Mouse (Mus musculus): Measurements from ENCODE around the gene Pygl. TPM values are rescaled to one million over a fixed set of nuclear protein-coding genes. Genes with fewer than 3 reads are reported as not detected.
"Not testable (repeated sequence)": the region's sequence is repeated elsewhere in the genome, so short reads cannot be mapped to it uniquely, and the experiment has no call there.

The Pygl gene
- polyA plus RNA-seq, 1 experiment from 2014 or later: 45.2 TPM

- ATAC-seq (replicated peaks; ENCODE audit: insufficient number of reproducible peaks, insufficient read depth, low FRiP score, low read depth): no peak
- Histone ChIP-seq H3K27me3 (no peaks in the 10 kb centered on the region), H3K4me1 (replicated peaks) (peaks cover 15% of the 10 kb centered on the region), H3K9ac (no peak overlapping the region), H3K4me3 (peak overlapping the region; percentile 37), H3K4me2 (peak overlapping the region; percentile 60), H3K27ac (no peak overlapping the region), H3K9me3 (replicated peaks) (no peaks in the 10 kb centered on the region), H3K36me3 (no peaks in the 10 kb centered on the region)
- 15% methylated on average over 11 of the region's 11 CpGs for WGBS
Measured at GRCm38 (mm10) chr12:70148631-70149265, 82.5 kb downstream of the Pygl start.

GRCm38 (mm10) chr12:70147986-70148630 lies 83.2 kb downstream of the Pygl start:
- H3K4me2 ChIP-seq: peak overlapping the region; percentile 60
- H3K36me3 ChIP-seq: no peaks in the 10 kb centered on the region
- ATAC-seq (replicated peaks; ENCODE audit: insufficient number of reproducible peaks, insufficient read depth, low FRiP score, low read depth): no peak
- no peaks in the 10 kb centered on the region for H3K9me3 ChIP-seq (replicated peaks)
- 4% methylated on average over 13 of the region's 13 CpGs for WGBS
- H3K27me3 ChIP-seq: no peaks in the 10 kb centered on the region
- H3K4me1 ChIP-seq (replicated peaks): peaks cover 15% of the 10 kb centered on the region
- peak overlapping the region; percentile 10; the same call in 1 of the 2 replicates for H3K9ac ChIP-seq
- H3K27ac ChIP-seq: no peak overlapping the region
- H3K4me3 ChIP-seq: peak overlapping the region; percentile 37

- Histone ChIP-seq H3K27ac (no peak overlapping the region), H3K36me3 (no peaks in the 10 kb centered on the region), H3K4me1 (replicated peaks) (peaks cover 15% of the 10 kb centered on the region), H3K9me3 (replicated peaks) (no peaks in the 10 kb centered on the region), H3K27me3 (no peaks in the 10 kb centered on the region), H3K4me3 (no peak overlapping the region), H3K4me2 (no peak overlapping the region), H3K9ac (no peak overlapping the region)
- 81% methylated on average over 6 of the region's 6 CpGs for WGBS
- no peak for ATAC-seq (replicated peaks; ENCODE audit: insufficient number of reproducible peaks, insufficient read depth, low FRiP score, low read depth)
Measured at GRCm38 (mm10) chr12:70145586-70145985, 85.7 kb downstream of the Pygl start.

- 40% methylated on average over 20 of the region's 20 CpGs for WGBS
- ATAC-seq (replicated peaks; ENCODE audit: insufficient number of reproducible peaks, insufficient read depth, low FRiP score, low read depth): 0 out of 2 replicates have a peak, but pooled peaks have one; percentile 24
Measured at GRCm38 (mm10) chr12:70144637-70145448, 86.4 kb downstream of the Pygl start.

GRCm38 (mm10) chr12:70144106-70144587 lies 87.1 kb downstream of the Pygl start:
- Histone ChIP-seq H3K4me1 (replicated peaks) (peaks cover 15% of the 10 kb centered on the region), H3K27ac (peak overlapping the region; percentile 64)
- not testable (repeated sequence) for H3K4me2 ChIP-seq; H3K9ac ChIP-seq; H3K4me3 ChIP-seq; H3K9me3 ChIP-seq (replicated peaks); H3K27me3 ChIP-seq; H3K36me3 ChIP-seq
- WGBS: 5% methylated on average over 3 of the region's 3 CpGs
- ATAC-seq (replicated peaks; ENCODE audit: insufficient number of reproducible peaks, insufficient read depth, low FRiP score, low read depth): peak; percentile 54

More at GRCm38 (mm10) chr12:70144637-70145448, 86.4 kb downstream of the Pygl start:
- no peaks in the 10 kb centered on the region for H3K9me3 ChIP-seq (replicated peaks)
- H3K27ac ChIP-seq: peak overlapping the region; percentile 64
- no peaks in the 10 kb centered on the region for H3K27me3 ChIP-seq
- H3K4me1 ChIP-seq (replicated peaks): peaks cover 15% of the 10 kb centered on the region
- no peak overlapping the region for H3K9ac ChIP-seq
- no peak overlapping the region for H3K4me3 ChIP-seq
- no peaks in the 10 kb centered on the region for H3K36me3 ChIP-seq
- H3K4me2 ChIP-seq: 0 out of 2 replicates have a peak overlapping the region, but pooled peaks have one; percentile 30

- H3K36me3 ChIP-seq: no peaks in the 10 kb centered on the region
- peaks cover 4% of the 10 kb centered on the region for H3K4me1 ChIP-seq (replicated peaks)
- H3K4me3 ChIP-seq: no peak overlapping the region
- H3K9ac ChIP-seq: no peak overlapping the region
- no peaks in the 10 kb centered on the region for H3K27me3 ChIP-seq
- H3K4me2 ChIP-seq: no peak overlapping the region
- ATAC-seq (replicated peaks; ENCODE audit: insufficient number of reproducible peaks, insufficient read depth, low FRiP score, low read depth): no peak
- no peak overlapping the region for H3K27ac ChIP-seq
- no peaks in the 10 kb centered on the region for H3K9me3 ChIP-seq (replicated peaks)
- 88% methylated on average over 5 of the region's 5 CpGs for WGBS
Measured at GRCm38 (mm10) chr12:70140993-70141576, 90.2 kb downstream of the Pygl start.

Other genes with a start within 250 kb of the Pygl start
- 4.9 and 5.7 TPM in 2 replicates for gene Sav1, start 244.5 kb downstream of the Pygl start, polyA plus RNA-seq (2015; fragmentation: Nextera tagmentation; extraction: Ambion mirVana)
- 6.6 and 10.2 TPM in 2 replicates for gene Nin, start 117.8 kb downstream of the Pygl start, polyA plus RNA-seq (2015; fragmentation: Nextera tagmentation; extraction: Ambion mirVana)
- 0.06 TPM in 1 of 2 replicates, not detected in the other for gene Abhd12b, start 77.3 kb downstream of the Pygl start, polyA plus RNA-seq (2015; fragmentation: Nextera tagmentation; extraction: Ambion mirVana)
- 0.25 and 0.41 TPM in 2 replicates for gene Trim9, start 116.1 kb upstream of the Pygl start, polyA plus RNA-seq (2015; fragmentation: Nextera tagmentation; extraction: Ambion mirVana)
- 71.4 and 74.4 TPM in 2 replicates for gene Tmx1, start 221.6 kb upstream of the Pygl start, polyA plus RNA-seq (2015; fragmentation: Nextera tagmentation; extraction: Ambion mirVana)